Mouse (Mus musculus): ENCODE data around the gene Zfp651.

- TF ChIP-seq GATA1 (IDR thresholded peaks at IDR 0.05; ENCODE audit: borderline replicate concordance, low read length) (no peak), FLI1 (IDR thresholded peaks at IDR 0.05; ENCODE audit: low read length) (no peak)
Measured at GRCm38 (mm10) chr9:121791757-121792521, 32.8 kb downstream of the Zfp651 start, which contains the start of gene Hhatl.

All from megakaryocyte, embryonic 14.5 days (primary cell).